Mouse (Mus musculus) heart, adult 2 months (tissue): ENCODE measurements around the gene Vps13d.

ENCODE experiments used
- CTCF ChIP-seq: fragments of 200-600 bp; IDR thresholded peaks from 2 replicates; pipeline ENCODE4 v1.8.1; 2022; ENCODE audit warnings: antibody characterized with exemption, mild to moderate bottlenecking, moderate library complexity
- EP300 ChIP-seq: fragments of 200-500 bp; IDR thresholded peaks from 2 replicates; pipeline ENCODE4 v1.6.1; 2011; ENCODE audit warnings: low read depth, low read length, control low read depth; ENCODE audit not compliant: insufficient read depth
- POLR2A ChIP-seq: fragments of 200-500 bp; IDR thresholded peaks from 2 replicates; pipeline ENCODE4 v1.6.1; 2011; ENCODE audit warnings: mild to moderate bottlenecking, low read depth, low read length, control low read depth; ENCODE audit not compliant: insufficient read depth

- TF ChIP-seq CTCF: no peak
- no peak for TF ChIP-seq POLR2A
- no peak for TF ChIP-seq EP300
These were observed 128.3 kb downstream of the Vps13d start for GRCm38 (mm10) chr4:145066336-145067018.
